Mouse (Mus musculus): ENCODE data around the gene Tab1. TPM values are rescaled to one million over a fixed set of nuclear protein-coding genes. Genes with fewer than 3 reads are reported as not detected.

Tab1 gene
- polyA plus RNA-seq, 1 experiment from 2014 or later = 28.0 TPM

DNA sequence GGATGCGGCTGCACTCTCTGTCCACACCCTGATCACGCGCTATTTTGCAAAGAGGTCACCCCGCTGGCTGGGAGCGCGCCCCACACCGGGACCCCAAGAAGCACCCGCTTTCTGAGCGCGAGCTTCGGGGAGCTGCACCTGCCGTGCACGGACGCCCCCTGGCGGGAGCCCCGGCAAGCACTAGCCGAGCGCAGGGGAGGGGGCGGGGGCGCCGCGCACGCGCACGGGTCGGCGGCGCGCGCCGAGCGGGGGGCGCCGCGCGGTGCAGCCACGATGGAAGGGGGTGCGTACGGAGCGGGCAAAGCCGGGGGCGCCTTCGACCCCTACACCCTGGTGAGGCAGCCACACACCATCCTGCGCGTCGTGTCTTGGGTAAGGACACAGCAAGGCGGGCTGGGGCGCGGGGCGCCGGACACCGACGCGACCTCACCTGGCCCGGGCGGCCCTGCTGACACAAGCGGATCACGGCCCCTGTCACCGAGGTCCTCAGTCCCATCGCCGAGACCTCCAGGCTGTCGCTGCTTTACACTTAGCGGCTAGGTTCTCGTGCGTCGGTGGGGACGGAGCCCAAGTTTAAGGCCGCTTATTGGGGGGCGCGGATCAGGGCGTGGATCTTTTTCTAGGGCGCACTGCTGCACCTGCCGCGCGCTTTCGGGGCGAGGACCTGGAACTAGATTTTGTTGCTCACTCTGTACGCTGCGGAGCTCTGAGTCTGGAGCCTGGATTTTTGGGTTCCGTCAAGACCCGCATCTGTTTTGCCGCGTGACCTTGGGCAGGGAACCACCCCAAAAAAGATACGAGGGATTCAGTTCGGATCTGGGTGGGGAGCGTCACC is 41.6 kb upstream of the Tab1 start, which contains the start of the genes Syngr1 and Rpl3:
Gene Syngr1, plus strand, starts transcription at position 214 of the 835 bp plus-strand sequence.
Gene Rpl3, minus strand, starts transcription at position 748 of the 835 bp plus-strand sequence.
- no peaks in the 10 kb centered on the region for H3K9me3 ChIP-seq (ENCODE audit: control insufficient read depth, low read length)
- ATAC-seq (ENCODE audit: insufficient number of reproducible peaks, insufficient read depth, low FRiP score, low read depth) = peak; percentile 42
- 2% methylated on average over 63 of the region's 86 CpGs for WGBS
- H3K4me2 ChIP-seq (ENCODE audit: low read length) = peak within 1 kb of the TSS; percentile 72
- H3K27me3 ChIP-seq (ENCODE audit: control insufficient read depth, insufficient read depth, low read length) = peaks cover 31% of the 10 kb centered on the region
- peak within 1 kb of the TSS; percentile 75 for H3K9ac ChIP-seq (ENCODE audit: low read length)
- peaks cover 2 to 3% of the 10 kb centered on the region in 2 experiments; a peak in 1 of 4 replicates for H3K4me1 ChIP-seq (ENCODE audit: control insufficient read depth in 2 of 2, insufficient read depth in 2 of 2, low read length in 2 of 2)
- H3K27ac ChIP-seq (replicated peaks in 1 of 2; ENCODE audit: control insufficient read depth in 1 of 2, insufficient read depth in 1 of 2, low read depth in 2 of 2, low read length in 2 of 2) = no peak within 1 kb of the TSS
- no peaks in the 10 kb centered on the region for H3K36me3 ChIP-seq (ENCODE audit: control insufficient read depth, insufficient read depth, low read length)
- peak within 1 kb of the TSS; percentile 56 to 72 for H3K4me3 ChIP-seq (ENCODE audit: control insufficient read depth in 1 of 2, insufficient read depth in 1 of 2, low read depth in 1 of 2, low read length in 2 of 2)

DNA sequence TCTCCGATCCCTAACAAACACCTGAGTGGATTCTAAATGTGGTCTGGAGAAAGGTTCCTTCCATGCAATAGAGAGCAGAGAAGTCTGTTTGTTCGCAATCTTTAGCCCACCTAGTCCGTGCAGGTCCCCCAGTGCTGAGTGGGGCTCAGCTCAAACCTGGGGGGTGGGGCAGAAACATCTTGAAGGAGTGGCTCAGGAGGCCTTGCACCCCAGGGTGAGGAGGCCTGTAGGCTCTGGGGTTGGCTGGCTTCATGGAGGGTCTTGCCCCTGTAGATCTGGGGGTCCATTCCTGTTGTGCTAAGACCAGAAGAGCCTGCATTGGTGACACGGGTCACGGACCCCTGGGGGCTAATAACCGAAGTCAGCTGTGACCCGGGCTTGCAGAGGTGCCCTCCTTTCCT is 40.9 kb upstream of the Tab1 start:
- H3K9me3 ChIP-seq (ENCODE audit: control insufficient read depth, low read length) = no peaks in the 10 kb centered on the region
- H3K9ac ChIP-seq (ENCODE audit: low read length) = peak overlapping the region; percentile 75; the same call in 1 of the 2 replicates
- peak overlapping the region; percentile 72 for H3K4me2 ChIP-seq (ENCODE audit: low read length)
- H3K36me3 ChIP-seq (ENCODE audit: control insufficient read depth, insufficient read depth, low read length) = no peaks in the 10 kb centered on the region
- peaks cover 3 to 7% of the 10 kb centered on the region in 2 experiments; a peak in 3 of 4 replicates for H3K4me1 ChIP-seq (ENCODE audit: control insufficient read depth in 2 of 2, insufficient read depth in 2 of 2, low read length in 2 of 2)
- H3K4me3 ChIP-seq (ENCODE audit: control insufficient read depth in 1 of 2, insufficient read depth in 1 of 2, low read depth in 1 of 2, low read length in 2 of 2) = peak overlapping the region in 1 of 2 experiments; percentile 56; a peak in 2 of 4 replicates
- WGBS = 34% methylated on average over 7 of the region's 7 CpGs
- H3K27me3 ChIP-seq (ENCODE audit: control insufficient read depth, insufficient read depth, low read length) = peaks cover 31% of the 10 kb centered on the region
- no peak overlapping the region for H3K27ac ChIP-seq (replicated peaks in 1 of 2; ENCODE audit: control insufficient read depth in 1 of 2, insufficient read depth in 1 of 2, low read depth in 2 of 2, low read length in 2 of 2)
- no peak for ATAC-seq (ENCODE audit: insufficient number of reproducible peaks, insufficient read depth, low FRiP score, low read depth)

DNA sequence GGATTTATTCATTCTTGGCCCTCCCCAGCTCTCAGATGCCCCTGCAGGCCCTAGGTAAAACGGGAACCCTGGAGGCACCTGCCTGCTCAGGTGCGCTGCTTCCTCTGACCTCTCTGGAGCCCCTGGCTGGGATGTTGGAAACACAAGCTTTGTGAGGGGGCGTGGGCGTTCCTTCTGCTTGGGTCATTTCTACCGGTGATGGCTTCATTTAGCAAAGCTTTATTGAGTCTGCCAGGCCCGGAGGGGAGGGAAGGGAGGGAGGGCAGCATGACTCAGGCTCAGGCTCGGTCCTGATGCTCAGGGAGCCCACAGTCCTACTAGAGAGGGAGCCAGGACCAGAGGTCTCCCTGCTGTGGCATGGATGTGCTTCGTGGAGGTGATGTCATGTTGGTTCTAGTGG is 40.3 kb upstream of the Tab1 start:
- Histone ChIP-seq H3K27me3 (ENCODE audit: control insufficient read depth, insufficient read depth, low read length) (peaks cover 31% of the 10 kb centered on the region), H3K9ac (ENCODE audit: low read length) (no peak overlapping the region), H3K4me1 (ENCODE audit: control insufficient read depth in 2 of 2, insufficient read depth in 2 of 2, low read length in 2 of 2) (peaks cover 7 to 13% of the 10 kb centered on the region in 2 experiments), H3K4me3 (ENCODE audit: control insufficient read depth in 1 of 2, insufficient read depth in 1 of 2, low read depth in 1 of 2, low read length in 2 of 2) (no peak overlapping the region), H3K4me2 (ENCODE audit: low read length) (peak overlapping the region; percentile 72; the same call in 1 of the 2 replicates), H3K27ac (replicated peaks in 1 of 2; ENCODE audit: control insufficient read depth in 1 of 2, insufficient read depth in 1 of 2, low read depth in 2 of 2, low read length in 2 of 2) (no peak overlapping the region), H3K9me3 (ENCODE audit: control insufficient read depth, low read length) (no peaks in the 10 kb centered on the region), H3K36me3 (ENCODE audit: control insufficient read depth, insufficient read depth, low read length) (no peaks in the 10 kb centered on the region)
- WGBS = 28% methylated on average over 8 of the region's 8 CpGs
- ATAC-seq (ENCODE audit: insufficient number of reproducible peaks, insufficient read depth, low FRiP score, low read depth) = no peak

DNA sequence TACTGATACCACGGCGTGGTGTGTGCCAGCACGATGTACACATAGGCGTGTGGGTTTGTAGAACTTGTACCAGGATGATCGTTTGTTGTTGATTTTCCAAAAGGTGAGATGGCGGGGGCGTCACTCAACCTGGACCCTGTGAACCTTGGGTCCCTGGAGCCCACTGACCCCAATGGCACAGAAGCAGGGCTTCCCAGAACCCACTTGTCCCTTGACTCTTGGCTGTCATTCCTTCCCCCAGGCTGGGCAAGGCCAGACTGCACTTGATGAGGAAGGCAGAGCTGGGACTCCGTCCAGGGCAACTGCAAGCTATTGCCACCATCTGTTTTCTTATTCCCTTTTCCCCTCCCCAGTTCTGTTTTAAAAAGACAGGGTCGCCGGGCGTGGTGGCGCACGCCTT is 38.7 kb upstream of the Tab1 start:
- 91% methylated on average over 13 of the region's 13 CpGs for WGBS
- no peak overlapping the region for H3K9ac ChIP-seq (ENCODE audit: low read length)
- peaks cover 29% of the 10 kb centered on the region for H3K27me3 ChIP-seq (ENCODE audit: control insufficient read depth, insufficient read depth, low read length)
- no peaks in the 10 kb centered on the region for H3K9me3 ChIP-seq (ENCODE audit: control insufficient read depth, low read length)
- peaks cover 21 to 29% of the 10 kb centered on the region in 2 experiments for H3K4me1 ChIP-seq (ENCODE audit: control insufficient read depth in 2 of 2, insufficient read depth in 2 of 2, low read length in 2 of 2)
- H3K4me2 ChIP-seq (ENCODE audit: low read length) = no peak overlapping the region
- no peaks in the 10 kb centered on the region for H3K36me3 ChIP-seq (ENCODE audit: control insufficient read depth, insufficient read depth, low read length)
- no peak for ATAC-seq (ENCODE audit: insufficient number of reproducible peaks, insufficient read depth, low FRiP score, low read depth)
- H3K4me3 ChIP-seq (ENCODE audit: control insufficient read depth in 1 of 2, insufficient read depth in 1 of 2, low read depth in 1 of 2, low read length in 2 of 2) = no peak overlapping the region
- H3K27ac ChIP-seq (replicated peaks in 1 of 2; ENCODE audit: control insufficient read depth in 1 of 2, insufficient read depth in 1 of 2, low read depth in 2 of 2, low read length in 2 of 2) = no peak overlapping the region

DNA sequence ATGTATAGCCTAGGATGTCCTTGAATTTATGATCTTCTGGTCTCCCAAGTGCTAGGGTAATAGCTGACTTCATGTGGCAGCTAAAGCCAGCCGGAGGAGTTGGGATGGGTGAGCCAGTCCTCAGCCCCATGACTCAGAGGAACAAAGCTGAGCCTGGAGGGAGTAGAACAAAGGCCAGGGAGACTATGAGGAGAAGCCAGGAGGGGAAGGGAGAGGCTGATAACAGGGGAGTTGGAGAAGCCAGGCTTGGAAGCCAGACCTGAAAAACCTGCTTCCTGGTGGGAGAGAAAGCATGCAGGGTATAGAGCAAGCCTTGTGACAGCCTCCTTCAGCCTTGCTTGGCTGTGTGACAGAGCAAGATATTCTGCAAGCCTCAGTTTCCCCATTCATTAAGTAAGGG is 37.3 kb upstream of the Tab1 start:
- Histone ChIP-seq H3K4me3 (ENCODE audit: control insufficient read depth in 1 of 2, insufficient read depth in 1 of 2, low read depth in 1 of 2, low read length in 2 of 2) (no peak overlapping the region), H3K9ac (ENCODE audit: low read length) (no peak overlapping the region), H3K36me3 (ENCODE audit: control insufficient read depth, insufficient read depth, low read length) (no peaks in the 10 kb centered on the region), H3K4me2 (ENCODE audit: low read length) (no peak overlapping the region), H3K27ac (replicated peaks in 1 of 2; ENCODE audit: control insufficient read depth in 1 of 2, insufficient read depth in 1 of 2, low read depth in 2 of 2, low read length in 2 of 2) (no peak overlapping the region), H3K9me3 (ENCODE audit: control insufficient read depth, low read length) (no peaks in the 10 kb centered on the region), H3K27me3 (ENCODE audit: control insufficient read depth, insufficient read depth, low read length) (peaks cover 21% of the 10 kb centered on the region), H3K4me1 (ENCODE audit: control insufficient read depth in 2 of 2, insufficient read depth in 2 of 2, low read length in 2 of 2) (peaks cover 23 to 31% of the 10 kb centered on the region in 2 experiments)
- no peak for ATAC-seq (ENCODE audit: insufficient number of reproducible peaks, insufficient read depth, low FRiP score, low read depth)
- 50% methylated on average over 1 of the region's 1 CpGs for WGBS

DNA sequence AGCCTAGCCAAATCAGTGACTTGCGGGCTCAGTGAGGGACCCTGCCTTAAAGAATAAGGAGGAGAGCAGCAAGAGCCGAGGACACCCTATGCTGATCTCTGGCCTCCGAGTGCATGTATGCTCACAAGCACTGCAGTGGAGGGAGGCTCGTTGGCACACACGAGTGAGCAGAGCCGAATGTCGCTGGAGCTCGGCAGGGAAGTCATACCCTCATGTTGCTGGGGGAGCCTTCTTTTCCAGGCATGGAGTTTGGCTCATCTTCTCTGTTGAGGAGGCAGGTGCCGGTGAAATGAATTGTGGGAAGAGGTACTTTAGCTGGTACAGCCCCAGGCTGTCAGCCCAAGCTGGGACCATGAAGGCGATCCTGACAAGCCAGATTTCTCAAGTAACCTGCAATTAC is 36.5 kb upstream of the Tab1 start:
- no peak overlapping the region for H3K4me2 ChIP-seq (ENCODE audit: low read length)
- no peaks in the 10 kb centered on the region for H3K9me3 ChIP-seq (ENCODE audit: control insufficient read depth, low read length)
- peaks cover 21 to 29% of the 10 kb centered on the region in 2 experiments for H3K4me1 ChIP-seq (ENCODE audit: control insufficient read depth in 2 of 2, insufficient read depth in 2 of 2, low read length in 2 of 2)
- ATAC-seq (ENCODE audit: insufficient number of reproducible peaks, insufficient read depth, low FRiP score, low read depth) = no peak
- 84% methylated on average over 10 of the region's 10 CpGs for WGBS
- H3K36me3 ChIP-seq (ENCODE audit: control insufficient read depth, insufficient read depth, low read length) = no peaks in the 10 kb centered on the region
- no peak overlapping the region for H3K9ac ChIP-seq (ENCODE audit: low read length)
- H3K4me3 ChIP-seq (ENCODE audit: control insufficient read depth in 1 of 2, insufficient read depth in 1 of 2, low read depth in 1 of 2, low read length in 2 of 2) = no peak overlapping the region
- H3K27me3 ChIP-seq (ENCODE audit: control insufficient read depth, insufficient read depth, low read length) = peaks cover 21% of the 10 kb centered on the region
- H3K27ac ChIP-seq (replicated peaks in 1 of 2; ENCODE audit: control insufficient read depth in 1 of 2, insufficient read depth in 1 of 2, low read depth in 2 of 2, low read length in 2 of 2) = no peak overlapping the region

DNA sequence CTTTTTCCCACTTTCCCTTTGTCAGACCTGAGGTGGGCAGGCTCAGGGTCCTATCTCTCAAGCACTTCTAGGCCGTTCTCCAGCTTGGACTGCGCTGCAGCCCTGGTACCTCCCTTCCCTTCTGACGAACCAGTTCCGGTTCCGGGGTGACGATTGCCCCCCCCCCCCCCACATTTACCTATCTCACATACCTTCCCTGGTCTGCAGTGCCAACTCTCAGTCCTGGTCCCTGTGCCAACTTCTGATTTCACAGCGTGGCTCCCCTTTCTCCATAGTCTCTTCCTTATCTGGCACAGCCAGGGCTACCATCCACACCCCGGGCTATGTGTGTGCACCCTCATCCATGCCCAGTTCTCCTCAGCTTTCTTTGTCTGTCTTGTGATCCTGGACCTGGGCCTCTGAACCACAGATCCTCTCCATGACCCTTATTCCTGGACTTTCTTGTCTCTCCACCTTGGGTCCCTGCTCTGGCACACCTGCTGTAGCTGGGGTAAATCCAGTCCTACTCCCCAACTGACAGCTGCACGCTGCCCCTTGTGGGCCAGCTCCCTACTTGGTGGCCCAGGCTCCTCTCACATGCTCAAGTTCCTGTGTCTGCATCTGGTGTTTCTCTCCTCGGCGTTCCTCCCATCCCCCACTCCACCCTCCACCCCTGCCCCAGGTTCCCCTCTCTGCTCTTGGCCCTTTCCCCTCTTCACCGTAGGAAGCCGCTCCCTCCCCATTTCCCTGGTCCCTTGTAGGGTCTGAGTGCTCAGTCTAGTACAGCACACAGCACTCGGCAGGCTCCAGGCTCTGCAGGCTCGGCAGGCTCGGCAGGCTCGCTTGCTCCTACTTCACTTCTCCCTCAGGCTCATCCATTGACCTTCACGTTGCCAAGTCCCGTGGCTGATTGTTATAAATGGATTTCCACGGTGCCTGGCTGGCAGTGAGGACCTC is 35.7 kb upstream of the Tab1 start:
- ATAC-seq (ENCODE audit: insufficient number of reproducible peaks, insufficient read depth, low FRiP score, low read depth) = 0 out of 2 replicates have a peak, but pooled peaks have one; percentile 15
- H3K4me2 ChIP-seq (ENCODE audit: low read length) = peak overlapping the region; percentile 48

More for the DNA sequence above, 35.7 kb upstream of the Tab1 start:
- Histone ChIP-seq H3K4me3 (ENCODE audit: control insufficient read depth in 1 of 2, insufficient read depth in 1 of 2, low read depth in 1 of 2, low read length in 2 of 2) (no peak overlapping the region), H3K9ac (ENCODE audit: low read length) (peak overlapping the region; percentile 59), H3K4me1 (ENCODE audit: control insufficient read depth in 2 of 2, insufficient read depth in 2 of 2, low read length in 2 of 2) (peaks cover 21 to 29% of the 10 kb centered on the region in 2 experiments), H3K27me3 (ENCODE audit: control insufficient read depth, insufficient read depth, low read length) (peaks cover 13% of the 10 kb centered on the region), H3K36me3 (ENCODE audit: control insufficient read depth, insufficient read depth, low read length) (no peaks in the 10 kb centered on the region), H3K9me3 (ENCODE audit: control insufficient read depth, low read length) (no peaks in the 10 kb centered on the region), H3K27ac (replicated peaks in 1 of 2; ENCODE audit: control insufficient read depth in 1 of 2, insufficient read depth in 1 of 2, low read depth in 2 of 2, low read length in 2 of 2) (0 out of 4 replicates have a peak overlapping the region, but pooled peaks of 1 of the 2 experiments have one; percentile 10)
- 16% methylated on average over 17 of the region's 20 CpGs for WGBS
